Mouse (Mus musculus) neural tube, embryonic 15.5 days (tissue): ENCODE data around the gene Bcl11a. TPM values are rescaled to one million over a fixed set of nuclear protein-coding genes. Genes with fewer than 3 reads are reported as not detected.
A peak's percentile ranks its signal among the peaks of the same experiment; 100 is the strongest.

ENCODE experiments used
- ATAC-seq: fragments of 200-750 bp; cut with Nextera tagmentation; 2 replicates; pipeline ENCODE4 v1.8.0; 2017; ENCODE audit warnings: mild to moderate bottlenecking, moderate TSS enrichment, moderate library complexity; ENCODE audit not compliant: low FRiP score
- H3K27ac ChIP-seq: fragments of 300-500 bp; sonication (generic); replicated peaks from 2 replicates; pipeline ENCODE4 v1.5.1; 2015; ENCODE audit warnings: mild to moderate bottlenecking, inconsistent platforms
- H3K27me3 ChIP-seq: fragments of 300-500 bp; sonication (generic); replicated peaks from 2 replicates; pipeline ENCODE4 v1.6.1; 2015; ENCODE audit warnings: inconsistent platforms
- H3K36me3 ChIP-seq: fragments of 300-500 bp; sonication (generic); 2 replicates; pipeline ENCODE4 v1.6.1; 2015; ENCODE audit warnings: inconsistent platforms
- H3K4me1 ChIP-seq: fragments of 300-500 bp; sonication (generic); 2 replicates; pipeline ENCODE4 v1.6.1; 2015; ENCODE audit warnings: inconsistent platforms
- H3K4me2 ChIP-seq: fragments of 300-500 bp; sonication (generic); 2 replicates; pipeline ENCODE4 v1.6.1; 2015; ENCODE audit warnings: inconsistent platforms, mild to moderate bottlenecking, moderate library complexity
- H3K4me3 ChIP-seq: fragments of 300-500 bp; sonication (generic); replicated peaks from 2 replicates; pipeline ENCODE4 v1.5.1; 2015; ENCODE audit warnings: mild to moderate bottlenecking, inconsistent platforms
- H3K9ac ChIP-seq: fragments of 300-500 bp; sonication (generic); replicated peaks from 2 replicates; pipeline ENCODE4 v1.6.1; 2015; ENCODE audit warnings: mild to moderate bottlenecking, inconsistent platforms
- H3K9me3 ChIP-seq: fragments of 300-500 bp; sonication (generic); replicated peaks from 2 replicates; pipeline ENCODE4 v1.6.1; 2016; ENCODE audit warnings: inconsistent platforms
- WGBS: fragments of 180-500 bp; shearing (Covaris S2); methylation state at CpG from one replicate; pipeline ENCODE4 v1.1.7; 2015; ENCODE audit warnings: mixed read lengths; 5-methylcytosine and 5-hydroxymethylcytosine counted together
- polyA plus RNA-seq: library from polyadenylated mRNA; unstranded; fragments of >200 nt; fragmentation: Nextera tagmentation; extraction: Ambion mirVana; gene quantifications from 2 replicates; pipeline ENCODE4 v1.2.1, GENCODE M21; 2015

Bcl11a gene
- polyA plus RNA-seq, 1 experiment from 2014 or later, result 102 TPM

GRCm38 (mm10) chr11:24136084-24136785 is 58.4 kb downstream of the Bcl11a start:
- Histone ChIP-seq H3K4me3 (no peak overlapping the region), H3K27me3 (no peaks in the 10 kb centered on the region), H3K27ac (no peak overlapping the region), H3K9ac (no peak overlapping the region), H3K9me3 (no peaks in the 10 kb centered on the region), H3K4me2 (no peak overlapping the region), H3K4me1 (peaks cover 7% of the 10 kb centered on the region; the same call in 1 of the 2 replicates), H3K36me3 (no peaks in the 10 kb centered on the region)
- WGBS, result 84% methylated on average over 6 of the region's 6 CpGs
- no peak for ATAC-seq

GRCm38 (mm10) chr11:24137891-24138290 is 60.0 kb downstream of the Bcl11a start:
- Histone ChIP-seq H3K27ac (no peak overlapping the region), H3K36me3 (no peaks in the 10 kb centered on the region), H3K4me2 (no peak overlapping the region), H3K9ac (no peak overlapping the region), H3K4me3 (no peak overlapping the region), H3K4me1 (peaks cover 5% of the 10 kb centered on the region; the same call in 1 of the 2 replicates), H3K9me3 (no peaks in the 10 kb centered on the region), H3K27me3 (no peaks in the 10 kb centered on the region)
- ATAC-seq, result no peak
- WGBS, result 95% methylated on average over 2 of the region's 2 CpGs

GRCm38 (mm10) chr11:24138600-24139375 is 60.9 kb downstream of the Bcl11a start:
- WGBS, result 95% methylated on average over 9 of the region's 9 CpGs
- Histone ChIP-seq H3K4me3 (no peak overlapping the region), H3K27me3 (no peaks in the 10 kb centered on the region), H3K4me2 (no peak overlapping the region), H3K9ac (no peak overlapping the region), H3K27ac (no peak overlapping the region), H3K4me1 (peaks cover 5% of the 10 kb centered on the region), H3K9me3 (no peaks in the 10 kb centered on the region), H3K36me3 (no peaks in the 10 kb centered on the region)
- no peak for ATAC-seq

- H3K27ac ChIP-seq, result no peak overlapping the region
- no peak overlapping the region for H3K4me3 ChIP-seq
- H3K9ac ChIP-seq, result no peak overlapping the region
- no peaks in the 10 kb centered on the region for H3K9me3 ChIP-seq
- WGBS, result 89% methylated on average over 6 of the region's 6 CpGs
- H3K4me1 ChIP-seq, result peaks cover 11% of the 10 kb centered on the region
- no peak for ATAC-seq
- H3K27me3 ChIP-seq, result no peaks in the 10 kb centered on the region
- no peak overlapping the region for H3K4me2 ChIP-seq
- H3K36me3 ChIP-seq, result no peaks in the 10 kb centered on the region
These were observed 61.6 kb downstream of the Bcl11a start for GRCm38 (mm10) chr11:24139432-24139831.

GRCm38 (mm10) chr11:24139952-24140351 is 62.1 kb downstream of the Bcl11a start:
- peaks cover 14% of the 10 kb centered on the region for H3K4me1 ChIP-seq
- no peak overlapping the region for H3K4me2 ChIP-seq
- H3K27ac ChIP-seq, result no peak overlapping the region
- no peaks in the 10 kb centered on the region for H3K27me3 ChIP-seq
- H3K36me3 ChIP-seq, result no peaks in the 10 kb centered on the region
- ATAC-seq, result no peak
- no peaks in the 10 kb centered on the region for H3K9me3 ChIP-seq
- H3K9ac ChIP-seq, result no peak overlapping the region
- WGBS, result 88% methylated on average over 2 of the region's 2 CpGs
- H3K4me3 ChIP-seq, result no peak overlapping the region

DNA sequence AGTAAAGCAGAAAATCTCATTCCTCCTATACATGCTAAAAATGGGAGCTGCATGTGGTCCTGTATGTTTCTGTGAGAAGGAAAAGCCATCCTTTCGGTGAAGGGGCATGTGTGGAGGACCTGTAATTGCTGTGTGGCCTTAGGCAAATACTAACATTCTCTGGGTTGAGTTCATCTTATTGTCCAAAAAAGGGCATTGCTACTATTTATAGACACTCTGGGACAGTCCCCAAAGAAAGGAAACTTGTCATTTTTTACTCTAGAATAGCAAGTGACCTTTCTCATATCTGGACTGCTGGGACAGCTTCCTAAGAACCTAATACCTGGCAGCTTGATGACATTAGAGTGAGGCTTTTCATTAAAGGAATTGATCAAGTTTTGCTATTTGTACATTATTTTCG is 63.1 kb downstream of the Bcl11a start:
- WGBS, result 88% methylated on average over 2 of the region's 2 CpGs

GRCm38 (mm10) chr11:24141479-24142251 is 63.8 kb downstream of the Bcl11a start:
- no peaks in the 10 kb centered on the region for H3K9me3 ChIP-seq
- no peak overlapping the region for H3K9ac ChIP-seq
- 0 out of 2 replicates have a peak, but pooled peaks have one; percentile 14 for ATAC-seq
- H3K4me1 ChIP-seq, result peaks cover 23% of the 10 kb centered on the region
- H3K36me3 ChIP-seq, result no peaks in the 10 kb centered on the region
- no peak overlapping the region for H3K27ac ChIP-seq
- no peak overlapping the region for H3K4me3 ChIP-seq
- no peaks in the 10 kb centered on the region for H3K27me3 ChIP-seq
- H3K4me2 ChIP-seq, result no peak overlapping the region
- WGBS, result 67% methylated on average over 10 of the region's 10 CpGs

More for the DNA sequence above, 63.1 kb downstream of the Bcl11a start:
- H3K36me3 ChIP-seq, result no peaks in the 10 kb centered on the region
- peaks cover 18% of the 10 kb centered on the region for H3K4me1 ChIP-seq
- no peak overlapping the region for H3K4me3 ChIP-seq
- no peak overlapping the region for H3K27ac ChIP-seq
- no peak overlapping the region for H3K9ac ChIP-seq
- no peaks in the 10 kb centered on the region for H3K27me3 ChIP-seq
- H3K9me3 ChIP-seq, result no peaks in the 10 kb centered on the region
- no peak overlapping the region for H3K4me2 ChIP-seq
- no peak for ATAC-seq

DNA sequence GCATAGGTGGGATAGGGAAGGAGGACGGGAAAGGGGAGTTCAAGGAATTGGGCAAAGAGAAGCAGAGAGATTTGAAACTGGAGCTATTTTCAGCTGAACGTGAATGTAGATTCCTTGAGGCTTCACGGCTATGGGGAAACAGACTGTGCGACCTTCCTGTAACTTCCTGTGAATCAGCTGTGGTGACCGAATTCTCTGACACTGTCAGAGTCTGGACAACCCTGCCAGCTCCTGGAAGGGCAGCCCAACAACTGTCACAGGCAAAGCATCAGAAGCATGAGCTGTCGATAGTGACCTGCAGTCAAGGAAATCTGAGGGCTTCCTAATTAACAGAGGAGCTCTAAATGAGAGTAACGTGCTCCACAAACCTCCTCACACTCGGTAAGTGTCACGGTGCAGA is 64.5 kb downstream of the Bcl11a start:
- WGBS, result 66% methylated on average over 9 of the region's 9 CpGs
- Histone ChIP-seq H3K27ac (no peak overlapping the region), H3K4me2 (no peak overlapping the region), H3K36me3 (no peaks in the 10 kb centered on the region), H3K4me3 (no peak overlapping the region), H3K9ac (no peak overlapping the region), H3K9me3 (no peaks in the 10 kb centered on the region), H3K27me3 (no peaks in the 10 kb centered on the region), H3K4me1 (peaks cover 24% of the 10 kb centered on the region)
- no peak for ATAC-seq

DNA sequence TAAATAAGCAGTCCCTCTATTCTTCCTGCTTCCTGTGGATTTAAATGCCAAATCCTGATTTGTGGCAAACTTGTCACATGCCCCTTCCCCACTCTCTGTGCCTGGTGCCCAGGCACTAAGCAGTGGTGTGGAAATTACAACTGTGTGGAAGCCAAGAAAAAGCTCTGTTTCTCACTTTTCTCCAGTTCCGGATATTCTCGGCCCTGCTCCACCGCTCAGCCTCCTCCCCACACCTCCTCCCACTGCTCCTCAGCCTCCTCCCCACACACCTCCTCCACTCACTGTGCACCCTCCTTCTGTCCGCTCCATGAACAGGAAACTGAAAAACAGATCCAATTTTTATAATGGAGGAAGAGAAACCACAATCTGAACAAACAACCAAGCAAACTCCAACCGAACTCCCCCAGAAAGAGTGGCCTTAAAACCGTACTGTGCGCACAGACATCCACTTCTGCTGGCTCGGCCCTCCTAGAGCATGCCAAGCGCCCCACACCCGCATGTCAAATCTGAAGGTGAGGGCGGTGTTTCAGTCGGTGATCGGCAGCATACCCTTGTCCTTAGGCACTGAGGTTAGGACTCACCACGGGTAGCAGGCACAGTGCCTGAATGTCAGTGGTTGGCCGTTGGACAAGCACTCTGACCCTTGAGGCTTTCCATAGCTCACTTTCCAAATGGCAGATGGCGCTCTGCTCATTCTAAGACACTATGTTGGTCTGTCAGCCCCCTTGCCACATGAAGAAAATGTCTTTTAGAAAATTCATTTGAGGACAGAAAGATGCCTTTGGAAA is 66.5 kb downstream of the Bcl11a start:
- H3K27ac ChIP-seq, result no peak overlapping the region
- no peaks in the 10 kb centered on the region for H3K27me3 ChIP-seq
- H3K4me1 ChIP-seq, result peaks cover 33% of the 10 kb centered on the region
- no peak overlapping the region for H3K4me2 ChIP-seq
- 83% methylated on average over 16 of the region's 16 CpGs for WGBS
- H3K4me3 ChIP-seq, result no peak overlapping the region
- H3K9me3 ChIP-seq, result no peaks in the 10 kb centered on the region
- peak; percentile 15; the same call in 1 of the 2 replicates for ATAC-seq
- H3K9ac ChIP-seq, result no peak overlapping the region
- no peaks in the 10 kb centered on the region for H3K36me3 ChIP-seq

DNA sequence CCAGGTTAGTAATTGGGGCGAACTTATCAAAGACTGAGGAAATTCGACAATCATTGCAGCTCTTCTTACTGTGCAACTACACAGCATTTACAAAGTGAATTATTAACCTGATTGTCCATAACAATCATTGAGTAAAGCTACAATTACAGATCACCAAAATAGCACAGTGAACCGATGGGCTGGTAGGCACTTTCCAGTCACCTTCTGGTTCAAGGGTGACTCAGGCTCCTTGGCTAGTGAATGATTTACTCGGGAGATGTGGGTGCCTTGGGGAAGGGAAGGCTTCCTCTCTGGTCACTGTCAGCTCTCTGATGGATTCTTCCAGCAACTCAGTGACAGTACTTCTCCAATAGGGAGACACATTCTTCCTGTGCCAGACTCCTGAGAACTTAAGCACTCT is 68.2 kb downstream of the Bcl11a start:
- no peaks in the 10 kb centered on the region for H3K36me3 ChIP-seq
- WGBS, result 91% methylated on average over 4 of the region's 4 CpGs
- H3K9ac ChIP-seq, result no peak overlapping the region
- H3K4me1 ChIP-seq, result peaks cover 36% of the 10 kb centered on the region
- no peaks in the 10 kb centered on the region for H3K9me3 ChIP-seq
- no peak overlapping the region for H3K27ac ChIP-seq
- no peak overlapping the region for H3K4me3 ChIP-seq
- no peak overlapping the region for H3K4me2 ChIP-seq
- no peak for ATAC-seq
- H3K27me3 ChIP-seq, result no peaks in the 10 kb centered on the region

DNA sequence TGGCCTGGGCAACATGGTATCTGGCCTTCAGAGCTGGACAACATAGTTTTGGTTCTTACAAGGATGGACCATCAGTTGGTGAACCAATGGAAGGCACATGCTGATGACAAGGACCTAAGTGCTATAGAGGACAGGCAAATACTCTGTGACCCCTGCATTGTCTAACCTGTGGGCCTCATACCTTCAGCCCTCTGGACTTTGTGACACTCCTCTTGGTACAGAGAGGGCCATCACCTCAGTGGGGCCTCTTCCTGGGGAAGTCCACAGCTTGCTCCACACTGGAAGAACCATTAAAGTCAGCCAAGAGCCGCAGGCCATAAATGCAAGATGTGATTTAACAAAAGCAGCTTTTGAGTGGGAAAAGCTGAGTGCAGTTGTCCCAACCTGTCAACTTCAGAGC is 68.6 kb downstream of the Bcl11a start:
- Histone ChIP-seq H3K4me1 (peaks cover 35% of the 10 kb centered on the region), H3K27me3 (no peaks in the 10 kb centered on the region), H3K9me3 (no peaks in the 10 kb centered on the region), H3K4me3 (no peak overlapping the region), H3K27ac (no peak overlapping the region), H3K9ac (no peak overlapping the region), H3K4me2 (no peak overlapping the region), H3K36me3 (no peaks in the 10 kb centered on the region)
- ATAC-seq, result no peak
- 69% methylated on average over 1 of the region's 1 CpGs for WGBS
